In the genomic region with DNA sequence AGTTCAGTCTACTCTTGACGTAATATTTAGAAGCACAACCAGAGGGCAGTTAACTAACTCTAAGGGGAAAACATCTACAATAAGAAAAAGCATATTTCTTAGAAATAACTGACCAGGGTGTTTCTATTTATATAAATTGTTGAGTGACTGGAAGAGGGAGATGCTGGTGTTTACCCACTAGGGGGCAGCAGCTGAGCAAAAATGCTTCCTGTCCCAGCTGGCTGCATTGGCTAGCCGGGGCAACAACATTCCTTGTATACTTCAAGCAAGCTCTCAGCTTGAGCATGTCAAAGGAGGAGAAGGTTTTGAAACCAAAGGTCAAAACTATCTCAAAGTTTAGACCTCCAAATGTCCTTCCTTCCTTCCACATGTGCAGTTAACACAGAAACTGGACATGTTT, we compare ENCODE assay signal across 9 mouse cellular contexts.
DNase-seq lines count a peak whose midpoint lies in the region; ATAC-seq and TF ChIP-seq lines count a peak whose summit lies in the region.
"Had no signal": no experiment of that assay in that cellular context is flagged by ENCODE, and none has a peak within 500 bp of the region (broad histone marks: within the 10 kb centered on the region; RNA-seq: fewer than 3 reads in every experiment).

No protein-coding gene starts in this region.

- 0 out of 2 replicates have a peak, but pooled peaks have one; percentile 64 for ATAC-seq in neural tube, embryonic 11.5 days (ENCODE audit: insufficient read depth, low FRiP score, low TSS enrichment)

- peaks cover 85% of the 10 kb centered on the region for H3K36me3 ChIP-seq in limb, embryonic 10.5 days
- H3K36me3 ChIP-seq in neural tube, embryonic 11.5 days (ENCODE audit: control insufficient read depth, insufficient read depth, low read length), result peaks cover 17% of the 10 kb centered on the region

- no peak overlapping the region for H3K9ac ChIP-seq in neural tube, embryonic 11.5 days (ENCODE audit: low read length)
- H3K9ac ChIP-seq: midbrain, embryonic 12.5 days had no signal

- no peak overlapping the region for H3K4me3 ChIP-seq in layer of hippocampus, adult 2 months
- H3K4me3 ChIP-seq in limb, embryonic 10.5 days, result no peak overlapping the region
- no peak overlapping the region for H3K4me3 ChIP-seq in neural tube, embryonic 11.5 days (ENCODE audit: low read depth, low read length)
- H3K4me3 ChIP-seq: midbrain, embryonic 12.5 days had no signal

- no peaks in the 10 kb centered on the region for H3K27me3 ChIP-seq in limb, embryonic 10.5 days (ENCODE audit: low read depth, poor library complexity, severe bottlenecking)
- H3K27me3 ChIP-seq in neural tube, embryonic 11.5 days (ENCODE audit: control insufficient read depth, insufficient read depth, low read length), result no peaks in the 10 kb centered on the region
- H3K27me3 ChIP-seq: midbrain, embryonic 12.5 days had no signal

- peak; percentile 60 to 81 for DNase-seq in layer of hippocampus, adult 2 months (ENCODE audit: low spot score in 2 of 2)
- no peak for DNase-seq in layer of hippocampus, adult 9-11 months
- peak; percentile 92 for DNase-seq in NIH3T3 (ENCODE audit: low read depth)
- peak; percentile 77 to 84 for DNase-seq in cerebellum, postnatal 14 days
- DNase-seq in gastrocnemius, postnatal 25 days, result peak; percentile 49
- peak; percentile 80 for DNase-seq in limb, embryonic 10.5 days (ENCODE audit: low spot score)
- peak; percentile 72 for DNase-seq in neural tube, embryonic 11.5 days (ENCODE audit: low spot score)
- peak; percentile 68 for DNase-seq in yolk sac, embryonic 10.5 days (ENCODE audit: low spot score)

- peak; percentile 95 for TF ChIP-seq CTCF in layer of hippocampus, adult 2 months (conservative IDR thresholded peaks at IDR 0.05)

- no peaks in the 10 kb centered on the region for H3K4me1 ChIP-seq in limb, embryonic 10.5 days
- no peaks in the 10 kb centered on the region for H3K4me1 ChIP-seq in neural tube, embryonic 11.5 days (ENCODE audit: control insufficient read depth, insufficient read depth, low read length)

- H3K27ac ChIP-seq in layer of hippocampus, adult 2 months, result no peak overlapping the region
- no peak overlapping the region for H3K27ac ChIP-seq in limb, embryonic 10.5 days
- H3K27ac ChIP-seq in neural tube, embryonic 11.5 days (ENCODE audit: low read depth, low read length), result no peak overlapping the region
- H3K27ac ChIP-seq: midbrain, embryonic 12.5 days had no signal

- H3K4me2 ChIP-seq in neural tube, embryonic 11.5 days (ENCODE audit: low read depth), result no peak overlapping the region
- H3K4me2 ChIP-seq: midbrain, embryonic 12.5 days had no signal

- WGBS in limb, embryonic 10.5 days, result 51% methylated on average over 2 of the region's 2 CpGs
- WGBS in neural tube, embryonic 11.5 days, result 57% methylated on average over 2 of the region's 2 CpGs

- no peaks in the 10 kb centered on the region for H3K9me3 ChIP-seq in limb, embryonic 10.5 days (replicated peaks)
- no peaks in the 10 kb centered on the region for H3K9me3 ChIP-seq in neural tube, embryonic 11.5 days (ENCODE audit: control insufficient read depth, low read length)
- H3K9me3 ChIP-seq: midbrain, embryonic 12.5 days had no signal
